Mouse (Mus musculus): Measurements from ENCODE around the gene Aknad1.

DNA sequence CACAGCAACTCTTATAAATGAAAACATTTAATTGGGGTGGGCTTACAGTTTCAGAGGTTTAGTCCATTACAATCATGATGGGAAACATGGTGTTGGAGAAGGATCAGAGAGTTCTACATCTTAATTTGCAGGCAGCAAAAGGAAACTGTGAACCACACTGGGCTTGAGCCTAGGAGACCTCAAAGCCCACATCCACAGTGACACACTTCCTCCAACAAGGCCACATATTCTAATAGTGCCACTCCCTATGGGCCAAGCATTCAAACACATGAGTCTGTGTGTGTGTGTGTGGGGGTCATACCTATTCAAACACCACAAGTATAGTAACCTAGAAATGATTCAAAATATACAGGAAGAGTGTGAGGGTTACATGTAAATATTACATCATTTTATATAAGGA, 12.1 kb upstream of the Aknad1 start:
- TF ChIP-seq CTCF (IDR thresholded peaks at IDR 0.05; ENCODE audit: insufficient read depth, low read depth, low read length): no peak
- TF ChIP-seq POLR2A (IDR thresholded peaks at IDR 0.05; ENCODE audit: insufficient read depth, low read depth, low read length): no peak

All from olfactory bulb, adult 2 months (tissue).